Mouse (Mus musculus) ES-E14 (cell line): ENCODE data around the gene Cib3. TPM values are rescaled to one million over a fixed set of nuclear protein-coding genes. Genes with fewer than 3 reads are reported as not detected.
A peak's percentile ranks its signal among the peaks of the same experiment; 100 is the strongest.

ENCODE experiments used
- DNase-seq: peaks from one replicate; pipeline ENCODE4 v3.0.0-alpha.2; 2013; ENCODE audit warnings: low read depth, low spot score
- H3K27ac ChIP-seq: 2 replicates; pipeline ENCODE4 v1.5.1; 2012; ENCODE audit warnings: low read depth, mild to moderate bottlenecking, low read length, moderate library complexity, mixed read lengths; ENCODE audit not compliant: poor library complexity, insufficient read depth, severe bottlenecking
- H3K36me3 ChIP-seq: 2 replicates; pipeline ENCODE4 v1.6.1; 2012; ENCODE audit warnings: mild to moderate bottlenecking, low read length, moderate library complexity, mixed read lengths; ENCODE audit not compliant: control insufficient read depth, poor library complexity, insufficient read depth, severe bottlenecking
- H3K4me1 ChIP-seq, 2 experiments: fragments of 150-350 bp in 1 of 2; sonication (generic) in 1 of 2; 2 replicates each; pipeline ENCODE4 v1.6.1; 2012; ENCODE audit warnings: low read length in 2 of 2, mild to moderate bottlenecking in 1 of 2, mixed read lengths in 1 of 2; ENCODE audit not compliant: control insufficient read depth in 2 of 2, insufficient read depth in 2 of 2, poor library complexity in 1 of 2
- H3K4me3 ChIP-seq, 2 experiments: fragments of 150-350 bp in 1 of 2; sonication (generic) in 1 of 2; 2 replicates each; pipeline ENCODE4 v1.5.1; 2012; ENCODE audit warnings: low read length in 2 of 2, low read depth in 1 of 2, mild to moderate bottlenecking in 1 of 2, mixed read lengths in 1 of 2; ENCODE audit not compliant: insufficient read depth in 1 of 2, poor library complexity in 1 of 2, severe bottlenecking in 1 of 2
- H3K9ac ChIP-seq: 2 replicates; pipeline ENCODE4 v1.6.1; 2012; ENCODE audit warnings: low read depth, mild to moderate bottlenecking, low read length, mixed read lengths; ENCODE audit not compliant: poor library complexity, insufficient read depth, severe bottlenecking
- H3K9me3 ChIP-seq: fragments of 150-350 bp; sonication (generic); 2 replicates; pipeline ENCODE4 v1.6.1; 2012; ENCODE audit warnings: low read depth, mild to moderate bottlenecking, low read length; ENCODE audit not compliant: control insufficient read depth, insufficient read depth
- CHD2 ChIP-seq: IDR thresholded peaks from 2 replicates; pipeline ENCODE4 v1.6.1; 2014; ENCODE audit warnings: mild to moderate bottlenecking, low read depth, low read length, inconsistent platforms
- HCFC1 ChIP-seq: IDR thresholded peaks from 2 replicates; pipeline ENCODE4 v1.6.1; 2012; ENCODE audit warnings: low read length, inconsistent platforms, borderline replicate concordance; ENCODE audit not compliant: insufficient read depth
- MAFK ChIP-seq: IDR thresholded peaks from 2 replicates; pipeline ENCODE4 v1.6.1; 2014; ENCODE audit warnings: mild to moderate bottlenecking, low read depth, low read length, inconsistent platforms; ENCODE audit not compliant: insufficient read depth
- ZC3H11A ChIP-seq: IDR thresholded peaks from 2 replicates; pipeline ENCODE4 v1.6.1; 2012; ENCODE audit warnings: low read depth, mild to moderate bottlenecking, inconsistent platforms, low read length, borderline replicate concordance
- ZNF384 ChIP-seq: IDR thresholded peaks from 2 replicates; pipeline ENCODE4 v1.6.1; 2012; ENCODE audit warnings: low read depth, low read length, inconsistent platforms
- in situ Hi-C, 2 experiments: fragments of 600-800 bp; cut with MboI; formaldehyde crosslinking; loops; one replicate each; pipeline ENCODE4 v1.15.1; 2025; ENCODE audit warnings: low sequenced_read_pairs in 2 of 2, inconsistent platforms in 1 of 2; ENCODE audit not compliant: unreplicated experiment in 2 of 2
- total RNA-seq: library from RNA; depleted of rRNA; stranded (reverse); fragments of 300-350 nt; gene quantifications from 2 replicates; pipeline ENCODE4 v1.2.3, GENCODE M21; 2012

The Cib3 gene
- total RNA-seq, 1 experiment: 0.31 TPM

DNA sequence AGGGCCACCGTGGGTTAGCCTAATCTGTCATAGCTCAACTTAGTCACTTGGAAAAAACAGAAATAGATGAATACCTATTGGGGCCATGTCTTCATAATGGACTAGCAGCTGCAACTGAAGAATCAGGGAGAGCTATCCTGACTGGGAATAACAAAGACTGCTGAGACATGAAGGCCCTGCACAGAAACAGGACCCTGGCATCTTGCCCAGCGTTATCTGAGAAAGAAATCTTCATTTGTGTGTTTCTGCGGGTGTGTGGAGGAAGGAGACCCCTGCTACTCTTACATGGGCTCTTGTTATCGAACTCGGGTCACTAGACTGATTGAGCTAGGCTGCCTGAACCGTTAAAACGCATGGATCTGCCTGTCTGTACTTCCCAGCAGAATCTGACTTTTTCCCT is 28.3 kb upstream of the Cib3 start:
- no peaks in the 10 kb centered on the region for H3K4me1 ChIP-seq
- no peak overlapping the region for H3K27ac ChIP-seq
- DNase-seq: no peak
- H3K36me3 ChIP-seq: no peaks in the 10 kb centered on the region
- no peak for TF ChIP-seq ZNF384
- TF ChIP-seq MAFK: no peak
- no peak for TF ChIP-seq CHD2
- no peak for TF ChIP-seq HCFC1
- no peak for TF ChIP-seq ZC3H11A
- H3K9me3 ChIP-seq: no peaks in the 10 kb centered on the region
- in situ Hi-C loops: no loop called here
- H3K4me3 ChIP-seq: no peak overlapping the region
- H3K9ac ChIP-seq: no peak overlapping the region

- TF ChIP-seq ZC3H11A: no peak
- no peak for TF ChIP-seq MAFK
- no peak for TF ChIP-seq CHD2
- no peak for TF ChIP-seq ZNF384
- no peak for TF ChIP-seq HCFC1
- no peak for DNase-seq
- H3K4me3 ChIP-seq: peak overlapping the region; percentile 75 to 80
- H3K9ac ChIP-seq: peak overlapping the region; percentile 64
- H3K36me3 ChIP-seq: no peaks in the 10 kb centered on the region
- peak overlapping the region; percentile 34; the same call in 1 of the 2 replicates for H3K27ac ChIP-seq
- in situ Hi-C loops: no loop called here
- no peaks in the 10 kb centered on the region for H3K9me3 ChIP-seq
- H3K4me1 ChIP-seq: no peaks in the 10 kb centered on the region
These were observed 27.7 kb upstream of the Cib3 start for GRCm38 (mm10) chr8:72240403-72240763.

GRCm38 (mm10) chr8:72239499-72240402 is 27.1 kb upstream of the Cib3 start, which contains the start of gene Ap1m1:
TSS of gene Ap1m1 (plus strand) at chr8:72240018.
- peak within 1 kb of the TSS; percentile 75 to 80 for H3K4me3 ChIP-seq
- H3K36me3 ChIP-seq: no peaks in the 10 kb centered on the region
- H3K9ac ChIP-seq: peak within 1 kb of the TSS; percentile 78
- no peaks in the 10 kb centered on the region for H3K4me1 ChIP-seq
- peak; percentile 99 for DNase-seq
- peak within 1 kb of the TSS; percentile 89 for H3K27ac ChIP-seq
- in situ Hi-C loops: no loop called here
- H3K9me3 ChIP-seq: no peaks in the 10 kb centered on the region
- TF ChIP-seq ZC3H11A (no peak; the same call in 1 of the 2 replicates), HCFC1 (peak; percentile 73; the same call in 1 of the 2 replicates), CHD2 (no peak), MAFK (peak; percentile 72), ZNF384 (peak; percentile 75)

GRCm38 (mm10) chr8:72222656-72223055 is 10.0 kb upstream of the Cib3 start:
- Histone ChIP-seq H3K36me3 (peaks cover 9% of the 10 kb centered on the region; the same call in 1 of the 2 replicates), H3K4me1 (peaks cover 0 to 6% of the 10 kb centered on the region in 2 experiments; a peak in 2 of 4 replicates), H3K9ac (no peak overlapping the region), H3K27ac (no peak overlapping the region), H3K9me3 (no peaks in the 10 kb centered on the region), H3K4me3 (no peak overlapping the region)
- in situ Hi-C loops: no loop called here
- TF ChIP-seq MAFK (no peak), CHD2 (no peak), ZC3H11A (no peak), HCFC1 (no peak), ZNF384 (no peak)
- no peak for DNase-seq
